Mouse (Mus musculus) brain, adult 2 months (tissue): ENCODE measurements around the gene Pik3cb.

Source experiments
- DNase-seq: peaks from one replicate; pipeline ENCODE4 v3.0.0; 2011; ENCODE audit warnings: low read depth, low spot score

The Pik3cb gene

DNA sequence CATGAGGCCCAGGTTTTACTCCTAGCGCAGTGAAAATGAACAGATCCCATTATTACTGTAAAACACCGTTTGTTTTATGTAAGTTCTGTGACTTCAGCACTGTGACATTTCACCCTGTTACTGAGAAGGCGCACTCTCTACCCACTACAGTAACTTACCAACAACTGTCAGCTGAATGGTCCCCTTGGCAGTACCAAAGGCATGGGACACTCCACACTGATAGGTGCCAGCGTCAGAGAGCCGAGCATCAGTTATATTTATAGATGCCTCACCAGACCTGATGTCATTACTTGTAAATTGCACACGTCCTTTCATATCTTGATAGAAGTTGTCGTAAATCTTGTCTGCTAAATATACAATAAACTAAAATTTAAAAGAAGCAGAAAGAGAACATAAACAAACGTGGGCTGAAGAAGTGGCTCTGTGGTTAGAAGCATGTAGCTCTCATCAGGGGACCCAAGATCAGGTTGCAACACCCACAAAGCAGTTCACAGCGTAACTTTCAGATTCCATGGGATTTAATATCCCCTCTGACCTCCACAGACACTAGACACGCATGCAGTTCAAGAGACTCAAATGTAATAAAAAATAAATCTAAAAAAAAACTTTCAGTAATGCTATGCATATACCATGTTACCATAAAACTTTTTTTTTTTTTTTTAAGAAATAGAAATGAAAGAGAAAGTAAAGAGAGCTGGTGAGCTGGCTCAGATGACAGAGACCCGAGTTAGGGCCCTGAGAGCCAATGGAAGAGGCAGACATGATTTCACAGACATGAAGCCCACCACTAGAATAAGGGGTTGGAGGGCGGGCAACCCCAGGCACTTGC lies 131.1 kb downstream of the Pik3cb start:
- DNase-seq, result no peak

DNA sequence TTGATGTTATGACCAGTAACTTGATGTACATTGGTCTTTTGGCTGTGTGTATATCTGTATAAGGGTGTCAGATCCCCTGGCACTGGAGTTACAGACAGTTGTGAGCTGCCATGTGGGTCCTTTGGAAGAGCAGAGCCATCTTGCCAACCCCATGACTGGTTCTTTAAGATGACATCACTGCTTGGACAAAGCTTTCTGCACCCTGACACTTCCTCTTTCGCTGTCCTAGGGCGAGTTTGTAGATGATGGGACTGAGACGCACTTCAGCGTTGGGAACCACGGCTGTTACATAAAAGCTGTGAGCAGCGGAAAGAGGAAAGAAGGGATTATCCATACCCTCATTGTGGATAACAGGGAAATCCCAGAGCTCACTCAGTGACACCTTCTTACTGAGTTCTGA lies 139.1 kb downstream of the Pik3cb start:
- no peak for DNase-seq

DNA sequence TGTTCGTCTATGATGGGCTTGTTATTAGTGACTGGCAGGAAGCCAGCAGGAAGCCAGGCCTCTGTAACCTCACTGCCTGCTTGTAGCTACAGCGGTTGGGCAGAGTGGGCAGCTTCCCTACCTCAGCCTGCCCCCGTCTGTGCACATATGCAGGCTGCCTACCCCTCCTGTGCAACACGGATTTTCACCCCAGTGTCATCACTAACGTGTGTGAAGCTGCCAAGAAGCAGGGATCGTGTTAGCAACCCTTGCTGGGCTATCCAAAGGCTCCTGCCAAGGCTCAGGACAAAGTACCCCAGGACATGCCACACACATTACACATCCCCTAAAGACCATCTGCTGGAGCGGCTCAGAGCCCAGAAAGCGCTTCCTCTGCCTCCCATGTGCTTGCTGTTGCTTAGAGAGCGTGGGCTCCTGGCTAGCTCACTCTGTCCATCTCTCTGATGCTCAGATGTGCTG lies 140.5 kb downstream of the Pik3cb start:
- peak; percentile 94 for DNase-seq

DNA sequence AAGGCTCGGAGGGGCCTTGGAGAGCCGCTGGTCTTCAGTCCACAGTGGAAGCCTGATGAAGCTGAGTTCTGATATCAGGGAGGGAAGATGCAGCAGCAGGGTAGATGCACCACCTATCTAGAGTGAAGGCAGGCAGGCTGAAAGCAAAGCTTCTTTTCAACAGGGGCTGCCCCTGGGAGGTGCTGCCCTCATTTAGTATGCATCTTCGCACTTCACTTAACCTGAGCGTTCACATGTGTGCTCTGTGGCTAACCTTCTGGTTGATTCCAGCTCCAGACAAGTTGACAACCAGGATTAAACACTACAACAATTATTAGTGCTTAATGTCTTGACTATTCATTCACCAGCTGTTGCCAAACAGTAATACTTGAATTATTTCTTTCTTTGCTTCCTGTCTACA lies 146.3 kb downstream of the Pik3cb start:
- DNase-seq, result no peak

DNA sequence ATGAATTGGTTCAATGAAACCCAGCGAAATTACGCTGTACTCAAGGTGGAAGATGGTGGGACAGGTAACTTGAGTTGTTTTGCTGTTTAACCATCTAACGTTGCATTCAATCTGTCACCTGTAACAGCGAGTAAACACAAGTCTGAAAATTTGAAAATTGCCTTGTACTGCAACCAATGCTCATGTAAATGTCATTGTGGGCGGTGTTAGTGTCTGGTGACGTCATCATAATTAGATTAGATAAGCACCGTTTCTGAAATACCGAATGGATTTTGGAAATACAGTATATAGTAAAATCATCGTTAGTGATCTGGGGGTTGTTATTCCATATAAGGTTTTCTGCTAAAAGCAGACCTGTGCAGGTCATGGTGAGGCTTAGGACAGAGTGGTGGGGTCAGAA lies 153.3 kb downstream of the Pik3cb start:
- DNase-seq, result peak; percentile 21
